Mouse (Mus musculus): ENCODE data around the gene Dnajc13.

Dnajc13 gene

DNA sequence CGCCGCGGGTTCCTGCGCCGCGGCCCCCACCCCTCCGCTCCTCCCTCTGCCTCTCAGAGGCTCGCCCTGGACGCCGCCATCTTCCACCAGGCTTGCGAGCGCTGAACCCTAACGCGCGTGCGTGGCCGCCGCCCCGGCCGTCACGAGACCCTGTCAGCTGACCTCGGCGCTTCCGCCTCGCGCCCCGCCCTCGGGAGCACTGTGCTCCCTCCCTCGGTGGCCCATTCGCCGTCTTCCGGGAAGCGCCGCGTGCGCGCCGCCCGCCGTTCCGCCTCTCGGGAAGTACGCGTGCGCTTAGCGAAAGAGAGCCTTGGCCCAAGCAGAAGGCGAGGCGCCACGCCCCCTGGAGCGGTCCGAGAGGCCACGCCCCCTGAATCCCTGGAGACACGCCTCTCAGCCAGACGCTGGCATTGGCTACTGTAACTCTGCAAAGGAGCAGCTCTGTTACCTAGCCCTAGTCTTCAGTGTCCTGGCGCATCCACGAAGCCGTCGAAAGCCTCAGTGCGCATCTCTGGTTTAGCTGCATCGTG, at the start of gene Dnajc13:
Gene Dnajc13, minus strand, starts transcription at position 108 of the 530 bp plus-strand sequence.
- DNase-seq = peak; percentile 98

DNA sequence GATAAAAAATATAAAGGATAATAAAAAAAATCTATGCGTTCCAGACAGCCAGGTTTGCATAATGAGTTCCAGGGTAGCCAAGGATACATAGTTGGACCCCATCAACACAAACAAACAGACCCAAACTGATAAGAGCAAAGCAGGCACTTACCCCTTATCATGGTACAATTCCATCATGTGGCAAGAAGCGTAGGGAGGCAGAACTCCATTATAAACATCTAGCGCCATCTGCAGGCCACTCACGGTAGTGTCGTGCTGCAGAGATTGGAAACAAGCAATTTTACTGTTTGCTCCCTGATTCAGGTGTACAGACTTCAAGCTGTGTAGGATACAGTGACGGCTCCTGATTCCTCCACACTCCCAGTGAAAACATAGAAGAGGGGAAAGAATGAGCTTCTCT, 44.0 kb upstream of the Dnajc13 start:
- peak; percentile 65 for DNase-seq

DNA sequence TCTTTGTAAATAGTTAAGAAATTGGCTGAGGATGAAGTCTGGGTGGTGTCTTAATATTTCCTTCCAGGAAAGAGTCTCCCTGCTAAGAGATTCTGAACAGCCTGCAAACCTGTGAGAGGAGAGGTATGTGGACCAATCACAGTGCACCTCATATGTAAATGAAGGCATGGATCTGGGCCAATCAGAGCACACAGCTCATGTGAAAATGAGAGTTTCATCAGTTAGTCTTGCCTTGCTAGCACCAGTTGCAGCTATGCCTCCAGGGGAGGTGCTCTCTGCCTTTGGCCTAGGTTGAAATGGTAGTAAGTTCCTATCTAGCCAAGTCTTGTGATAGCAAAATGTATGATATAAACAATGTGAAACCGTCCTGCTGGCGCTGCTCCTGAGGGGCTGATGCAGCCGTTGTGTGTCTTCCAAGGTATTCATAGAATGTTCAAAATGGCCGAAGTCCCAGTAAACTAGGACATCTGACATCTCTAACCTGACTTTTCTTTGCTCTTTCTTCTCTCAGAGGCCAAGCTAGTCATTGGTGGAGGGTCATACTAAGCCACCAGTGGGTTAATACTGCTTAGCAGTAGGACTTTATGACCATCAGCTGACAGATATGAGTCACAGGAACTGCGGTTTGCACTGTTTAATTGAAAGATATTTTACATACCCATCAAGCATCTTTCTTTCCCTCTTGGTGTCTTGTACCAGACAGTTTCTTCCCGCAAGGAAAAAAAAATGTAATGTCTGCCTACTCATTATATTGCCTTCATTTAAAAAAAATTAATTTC, 42.8 kb upstream of the Dnajc13 start:
- DNase-seq = no peak

DNA sequence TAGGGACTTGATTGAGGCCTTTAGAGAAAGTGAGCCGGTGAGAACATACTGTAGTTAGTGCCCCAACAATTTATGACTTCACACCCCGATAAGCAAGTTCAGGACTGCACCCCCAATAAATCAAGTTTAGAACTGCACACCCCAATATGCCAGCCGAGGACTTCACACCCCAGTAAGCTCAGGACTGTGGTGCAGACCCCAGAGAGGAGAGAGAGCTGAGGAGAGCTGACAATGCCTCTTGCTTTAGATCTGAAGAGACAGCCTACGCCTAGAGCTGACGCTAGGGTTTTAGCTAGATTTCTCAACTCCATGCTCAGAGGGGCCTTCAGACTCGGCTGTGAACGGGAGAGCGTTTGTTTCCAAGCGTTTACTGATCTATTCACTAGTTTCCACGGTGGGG, 42.1 kb upstream of the Dnajc13 start:
- DNase-seq = no peak

DNA sequence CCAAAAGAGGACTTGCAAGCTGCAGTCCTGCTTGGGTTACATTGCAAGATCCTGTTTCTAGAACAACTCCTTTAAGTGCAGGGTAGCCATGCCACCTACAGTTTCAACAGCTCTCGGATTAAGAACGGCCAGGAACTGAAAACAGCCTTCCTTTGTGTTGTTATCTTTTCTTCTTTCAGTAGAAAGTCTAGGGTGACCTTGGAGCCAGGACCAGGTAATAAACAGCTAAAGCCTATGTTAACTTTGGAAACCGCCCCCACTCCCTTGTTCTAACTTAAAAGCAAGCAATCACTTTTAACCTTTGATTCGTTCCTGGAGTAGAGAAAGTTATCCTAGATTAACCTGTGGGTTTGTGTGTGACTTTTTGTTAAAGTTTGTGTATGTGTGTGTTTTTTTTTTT, 41.6 kb upstream of the Dnajc13 start:
- no peak for DNase-seq

DNA sequence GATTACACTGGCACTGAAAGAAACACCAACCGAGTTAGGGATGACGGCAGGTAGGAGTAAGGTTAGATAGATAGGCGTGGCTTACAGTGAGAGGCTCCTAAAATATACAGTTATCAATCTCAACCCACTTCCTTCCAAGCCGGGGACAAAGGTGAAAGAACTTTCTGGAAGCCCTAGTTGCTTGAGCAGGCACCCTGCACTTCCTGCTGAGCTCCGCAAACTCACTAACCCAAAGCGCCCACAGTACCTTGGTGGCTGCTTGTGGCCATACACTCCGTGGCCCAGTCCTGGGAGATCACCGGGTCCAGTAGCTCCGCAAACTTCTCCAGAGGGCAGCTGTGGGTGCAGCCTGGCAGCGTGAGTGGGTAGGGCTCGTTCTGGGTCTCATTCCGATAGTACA, 37.8 kb upstream of the Dnajc13 start:
- no peak for DNase-seq

DNA sequence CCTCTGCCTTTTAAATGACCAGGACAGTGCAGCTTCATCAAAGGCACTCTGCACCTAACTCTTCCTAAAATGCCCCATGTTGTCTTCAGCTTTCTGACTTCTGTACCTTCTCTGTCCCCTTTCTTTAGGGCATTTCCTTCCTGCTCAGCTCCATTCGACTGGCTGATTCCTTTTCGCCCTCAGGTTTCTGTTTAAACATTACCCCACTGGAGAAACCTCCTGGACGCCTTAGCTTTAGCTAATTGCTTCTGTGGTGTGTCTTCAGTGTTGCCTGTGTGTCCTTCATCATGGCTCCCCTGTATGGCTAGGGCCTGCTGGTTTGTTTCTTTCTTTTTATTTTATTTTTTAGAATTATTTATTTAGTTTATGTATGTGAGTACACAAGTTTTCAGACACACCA, 34.3 kb upstream of the Dnajc13 start:
- no peak for DNase-seq

DNA sequence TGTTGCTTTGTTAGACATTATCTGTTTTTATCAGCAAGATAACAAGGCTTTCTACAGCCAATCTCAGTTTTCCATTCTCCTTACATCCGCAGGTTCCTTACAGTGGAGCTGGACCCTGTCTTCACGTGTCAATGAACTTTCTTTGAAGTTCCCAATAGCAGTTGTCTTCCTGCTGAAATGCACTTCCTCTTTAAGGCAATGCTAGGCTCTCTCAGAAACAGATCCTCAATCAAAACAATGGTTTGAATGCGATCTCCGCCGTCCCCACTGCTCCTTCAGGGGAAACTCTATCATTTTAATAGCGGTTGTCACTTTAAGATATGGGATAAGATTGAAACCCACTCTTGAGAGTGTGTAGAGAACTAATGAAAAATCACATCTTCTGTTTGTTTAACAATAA, 22.2 kb upstream of the Dnajc13 start:
- DNase-seq = no peak

DNA sequence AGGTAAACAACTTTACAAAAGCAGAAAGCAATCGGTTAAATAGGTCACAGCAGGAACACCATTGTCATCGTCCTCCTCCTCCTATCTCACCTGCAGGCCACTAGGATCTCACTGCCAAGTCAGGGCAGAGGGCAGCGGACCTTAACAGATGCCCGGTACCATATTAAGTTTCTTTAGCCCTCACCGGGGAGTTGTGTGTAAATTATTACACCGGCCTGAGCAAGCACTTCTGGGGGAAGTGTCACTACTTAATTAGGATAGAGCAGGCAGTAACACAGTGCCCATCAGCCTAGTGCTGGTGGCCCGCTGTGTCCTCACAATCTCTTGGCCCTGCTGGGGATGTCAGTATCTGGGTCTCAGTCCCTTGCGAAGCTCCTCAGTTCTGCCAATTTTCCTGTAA, 19.8 kb upstream of the Dnajc13 start:
- DNase-seq = no peak

DNA sequence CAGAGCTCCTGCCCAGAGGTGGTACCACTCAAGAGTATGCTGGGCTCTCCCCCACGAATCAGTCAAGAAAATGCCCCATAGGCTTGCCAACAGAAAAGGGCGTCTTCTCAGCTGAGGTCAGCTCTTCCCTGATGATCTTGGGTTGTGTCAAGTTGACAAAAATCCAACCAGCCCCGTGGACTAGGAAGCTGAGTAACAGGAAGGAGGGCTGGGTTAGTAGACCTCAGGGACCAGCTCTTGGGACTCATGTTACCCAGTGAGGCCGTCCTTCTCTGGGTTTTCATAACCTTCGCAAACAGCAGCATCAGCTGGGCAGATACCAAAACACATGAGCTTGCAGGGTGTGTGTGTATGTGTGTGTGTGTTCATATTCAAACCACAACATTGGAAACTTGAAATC, 19.0 kb upstream of the Dnajc13 start:
- no peak for DNase-seq

DNA sequence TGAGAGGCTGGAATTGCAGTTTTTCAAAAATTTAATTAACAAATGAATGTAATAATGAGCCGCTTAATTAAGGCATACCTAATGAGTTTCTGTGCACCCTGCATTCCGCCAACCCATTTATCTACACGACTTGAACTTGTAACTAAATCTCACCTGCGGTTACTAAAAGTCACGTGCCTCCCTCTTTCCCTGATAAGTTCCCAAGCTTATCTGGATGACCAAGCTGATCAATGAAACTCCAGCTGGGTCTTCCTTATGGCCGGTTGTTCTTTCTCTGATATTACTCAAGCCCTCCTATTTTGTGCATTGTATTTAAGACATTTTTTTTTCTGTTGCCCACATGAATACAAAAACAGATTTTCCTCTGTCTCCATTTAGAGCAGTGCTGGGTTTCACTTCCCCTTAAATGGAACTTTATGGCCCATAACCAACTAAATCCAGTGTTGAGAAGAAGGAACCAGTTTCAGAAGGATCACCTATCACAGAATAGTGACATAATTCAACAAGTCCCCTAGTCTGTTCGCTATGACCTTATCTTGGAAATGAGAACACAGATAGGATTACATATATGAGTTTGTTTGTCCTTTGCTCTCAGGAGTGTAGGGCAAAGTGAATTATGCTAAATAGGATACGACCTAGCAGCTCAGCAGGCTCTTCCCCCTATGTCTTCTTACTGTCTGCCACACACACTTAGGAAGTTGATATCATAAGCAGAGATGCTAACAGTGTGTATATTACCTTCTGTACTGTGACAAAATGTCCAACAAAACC, 18.2 kb upstream of the Dnajc13 start:
- DNase-seq = no peak

DNA sequence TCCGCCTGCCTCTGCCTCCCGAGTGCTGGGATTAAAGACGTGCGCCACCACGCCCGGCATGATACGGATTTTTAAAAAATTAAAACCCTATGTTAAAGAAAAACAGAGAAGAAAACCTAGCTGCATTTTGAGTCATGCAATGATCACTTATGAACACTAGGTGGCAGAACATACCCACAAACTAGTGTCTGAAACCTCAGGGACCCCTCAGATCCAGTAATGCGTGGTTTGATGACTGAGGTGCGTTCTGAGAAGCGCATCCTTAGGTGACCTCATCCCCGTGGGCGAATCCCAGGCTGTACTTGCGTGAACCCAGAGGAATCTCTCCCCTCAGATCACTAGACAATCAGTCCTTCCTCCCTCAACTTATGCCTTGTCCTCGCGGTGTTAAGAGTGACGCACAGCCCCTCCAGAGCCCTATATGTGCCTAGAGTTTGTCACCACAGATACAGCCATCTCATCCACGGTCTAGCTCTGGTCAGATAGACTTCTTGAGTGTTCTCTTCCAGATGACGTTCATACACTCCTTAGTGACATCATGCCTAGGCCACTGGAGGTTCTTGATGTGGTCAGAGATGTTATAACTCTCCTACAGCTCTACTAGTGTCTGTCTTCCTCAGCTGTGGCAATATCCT, 14.9 kb upstream of the Dnajc13 start:
- peak; percentile 21 for DNase-seq

DNA sequence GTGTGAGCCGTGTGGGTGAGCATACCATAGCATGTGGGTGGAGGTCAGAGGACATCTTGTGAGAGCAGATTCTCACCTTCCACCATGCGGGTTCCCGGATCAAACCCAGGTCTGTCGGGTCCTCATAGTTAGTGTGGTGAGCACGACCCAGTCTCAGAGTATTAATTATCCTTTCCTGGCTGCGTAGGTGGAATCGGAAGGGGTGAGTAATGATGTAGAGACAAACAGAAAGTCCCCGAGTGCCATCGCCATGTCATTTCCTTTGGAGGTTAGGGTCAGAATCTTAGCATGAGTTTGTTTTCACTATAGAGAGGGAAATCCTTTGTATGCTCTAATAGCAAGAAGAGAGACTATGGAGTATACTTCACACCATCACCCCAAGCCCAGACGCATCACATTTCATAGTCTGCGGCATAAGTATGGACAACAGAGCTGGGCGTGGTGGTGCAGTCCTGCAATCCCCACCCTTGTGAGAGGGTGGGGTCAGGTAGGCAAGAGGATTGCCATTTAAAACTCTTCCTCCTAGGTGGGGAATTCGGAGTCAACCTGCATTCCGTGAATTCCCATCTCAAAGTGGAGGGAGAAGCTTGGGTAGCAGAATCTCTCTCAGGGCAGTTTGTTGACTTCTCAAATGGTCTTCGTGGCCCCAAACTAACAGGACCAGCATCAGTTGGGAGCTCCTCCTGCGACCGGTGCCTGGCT, 12.5 kb upstream of the Dnajc13 start:
- no peak for DNase-seq

DNA sequence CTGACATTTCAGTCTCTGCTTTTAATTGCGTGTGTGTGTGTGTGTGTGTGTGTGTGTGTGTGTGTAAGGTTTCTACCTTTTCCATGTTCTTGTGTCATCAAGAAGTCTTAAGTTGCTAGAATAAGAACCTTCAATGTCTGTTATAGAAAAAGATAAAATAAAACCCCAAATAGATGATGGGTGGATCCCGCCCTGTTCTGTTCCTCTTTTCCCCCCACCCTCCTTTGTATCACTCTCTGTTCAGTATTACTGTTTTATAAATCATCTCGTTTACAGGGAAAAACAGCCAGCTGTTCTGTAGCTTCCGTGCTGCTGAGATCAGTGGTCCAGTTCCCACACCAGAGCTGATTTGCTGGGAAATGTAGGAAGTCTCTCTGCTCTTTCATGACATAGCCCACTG, 9.3 kb upstream of the Dnajc13 start:
- no peak for DNase-seq

DNA sequence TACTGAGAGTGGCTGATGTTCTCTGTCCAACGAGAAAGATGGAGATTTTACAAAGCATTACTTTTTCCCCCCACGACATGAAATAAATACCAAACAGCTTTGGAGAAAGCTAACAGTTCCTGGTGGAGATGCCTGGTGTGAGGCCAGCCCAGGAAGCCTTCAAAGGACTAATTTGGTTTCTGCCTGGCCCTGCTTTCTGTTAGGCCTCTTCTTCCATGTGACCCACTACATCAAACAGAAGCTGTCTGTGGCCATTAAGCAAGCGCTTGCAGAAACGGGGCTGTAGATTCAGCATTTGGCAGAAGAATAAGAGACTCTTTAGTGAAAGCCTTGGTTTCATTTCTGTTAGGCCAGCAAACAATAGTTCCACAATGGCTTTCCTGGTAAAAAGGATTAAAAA, 8.9 kb upstream of the Dnajc13 start:
- no peak for DNase-seq

DNA sequence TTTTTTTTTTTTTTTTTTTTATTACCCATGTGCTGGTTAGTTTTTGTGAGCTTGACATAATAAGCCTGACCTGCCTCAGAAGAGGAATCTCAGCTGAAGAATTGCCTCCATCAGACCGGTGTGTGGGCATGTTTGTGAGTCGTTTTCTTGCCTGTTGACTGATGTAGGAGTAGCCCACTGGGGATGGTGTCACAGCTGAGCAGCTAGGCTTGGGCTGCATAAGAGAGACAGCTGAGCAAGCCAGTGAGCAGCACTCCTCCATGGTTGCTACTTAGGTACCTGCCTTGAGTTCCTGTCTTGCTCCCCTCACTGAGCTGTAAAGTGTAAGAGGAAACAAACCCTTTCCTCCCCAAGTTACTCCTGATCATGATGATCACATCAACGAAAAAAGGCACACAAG, 7.2 kb upstream of the Dnajc13 start:
- DNase-seq = no peak

DNA sequence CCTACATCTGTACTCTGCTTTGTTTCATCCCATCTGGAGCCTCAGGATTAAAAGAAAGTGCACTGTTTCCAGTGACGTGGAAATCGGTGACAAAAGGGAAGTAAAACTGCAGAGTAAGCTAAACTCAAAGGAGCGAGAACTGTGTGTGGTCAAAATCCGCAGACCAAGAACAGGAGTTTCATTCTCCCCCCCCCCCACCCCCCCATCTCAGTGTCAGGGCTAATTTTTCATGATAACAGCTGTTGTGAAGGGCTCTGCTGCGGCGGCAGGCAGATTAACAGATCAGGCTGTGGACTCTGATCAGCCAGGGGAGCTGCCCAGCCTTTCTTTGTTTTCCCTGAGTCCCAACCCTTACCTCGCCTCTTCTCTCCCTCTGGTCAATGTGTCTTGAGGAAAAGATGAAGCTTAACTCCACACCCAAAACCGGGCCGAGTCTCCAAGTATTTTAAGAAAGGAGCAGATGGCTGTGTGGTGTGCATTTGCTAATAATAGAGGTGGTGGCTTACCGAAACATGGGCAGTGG, 6.7 kb upstream of the Dnajc13 start:
- DNase-seq = no peak

DNA sequence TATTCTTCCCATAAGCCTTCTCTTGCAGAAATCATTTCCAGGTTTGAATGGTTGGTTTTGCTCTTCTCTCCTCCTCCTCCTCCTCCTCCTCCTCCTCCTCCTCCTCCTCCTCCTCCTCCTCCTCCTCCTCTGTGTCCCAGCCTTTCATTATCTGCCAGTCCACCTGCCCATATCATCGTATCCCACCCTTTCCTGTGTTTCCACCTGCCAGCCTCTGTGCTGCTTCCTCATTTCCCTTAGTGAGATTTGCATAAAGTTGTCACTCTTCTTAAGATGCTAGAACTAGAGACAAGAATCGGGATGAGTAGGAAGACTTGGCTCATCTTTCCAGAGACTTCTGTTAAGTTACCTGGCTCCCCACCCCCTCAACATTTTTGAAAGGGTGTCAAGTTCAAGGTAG, 1.8 kb upstream of the Dnajc13 start:
- DNase-seq = no peak

DNA sequence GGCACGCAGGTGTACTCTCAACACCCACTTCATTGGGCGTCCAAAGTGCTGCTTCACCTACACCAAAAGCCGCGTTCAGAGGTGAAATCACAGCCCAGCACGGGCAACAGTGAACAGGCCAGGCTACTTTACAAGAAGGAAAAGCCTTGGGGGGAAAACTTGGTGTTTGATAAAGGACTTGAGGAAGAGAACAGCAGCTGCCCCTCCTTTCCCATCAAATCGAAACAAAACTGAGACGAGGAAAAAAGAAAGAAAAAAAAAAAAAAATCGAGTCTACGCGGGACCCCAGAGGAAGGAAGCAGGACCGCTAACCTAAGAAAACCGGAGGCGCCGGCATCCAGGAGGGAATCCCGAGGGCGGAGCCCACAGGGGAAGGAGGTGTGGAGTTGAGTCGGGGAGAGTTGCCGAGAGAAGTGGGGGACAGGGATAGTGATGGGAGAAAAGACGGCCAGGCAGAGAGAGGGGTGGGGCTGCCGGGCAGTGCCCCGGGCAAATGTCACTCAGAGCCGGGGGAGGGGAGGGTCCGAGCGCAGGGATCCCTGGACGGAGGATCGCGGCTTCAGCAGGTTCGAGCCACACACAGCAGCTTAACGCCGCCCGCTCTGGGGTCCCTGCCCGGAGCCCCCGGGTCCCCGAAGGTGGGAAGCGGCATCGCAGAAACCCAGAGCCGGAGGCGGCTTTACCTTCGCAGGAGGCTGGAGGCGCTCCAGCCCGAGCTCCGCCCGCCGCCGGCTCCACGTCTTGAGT, 541 bp downstream of the Dnajc13 start:
- no peak for DNase-seq

DNA sequence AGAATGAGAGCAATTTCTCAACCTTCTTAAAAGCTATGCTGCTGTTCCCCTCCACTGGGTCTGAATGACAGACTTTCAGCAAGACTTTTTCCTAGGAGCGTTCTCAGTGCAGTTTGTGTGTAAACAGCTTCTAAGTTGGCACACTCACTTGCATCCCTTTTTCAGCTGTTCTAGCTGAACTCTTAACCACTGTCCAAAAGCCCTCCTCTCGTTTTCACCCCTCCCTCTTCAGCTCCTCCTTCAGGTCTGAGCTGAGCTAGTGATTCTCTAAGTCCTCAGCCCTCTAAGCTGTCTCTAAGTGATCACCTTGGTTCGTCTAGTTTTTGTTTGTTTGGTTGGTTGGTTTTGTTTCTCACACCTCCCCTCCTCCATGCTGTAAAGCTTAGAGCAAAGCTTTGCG, 2.4 kb downstream of the Dnajc13 start:
- DNase-seq = no peak

DNA sequence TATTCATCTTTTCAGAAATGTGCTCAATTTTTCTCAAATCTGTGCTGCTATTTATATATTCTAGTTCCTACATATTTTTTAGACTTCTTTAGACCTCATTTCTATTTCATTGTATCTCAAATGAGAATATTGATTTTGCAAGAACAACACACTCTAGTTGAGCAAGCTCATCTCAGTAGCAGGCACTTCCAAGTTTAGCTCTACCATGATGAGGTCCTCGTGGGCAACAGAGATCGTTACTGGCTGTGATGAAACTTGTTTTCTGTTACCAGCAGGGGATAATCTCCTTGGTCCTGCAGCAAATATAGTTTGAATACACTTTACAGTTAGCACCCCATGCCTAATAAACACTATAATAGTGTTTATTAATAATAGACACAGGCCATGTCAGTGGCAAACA, 6.6 kb downstream of the Dnajc13 start:
- no peak for DNase-seq
